Mouse (Mus musculus): ENCODE measurements around the gene Atf6b. TPM values are rescaled to one million over a fixed set of nuclear protein-coding genes. Genes with fewer than 3 reads are reported as not detected.

Atf6b gene
- total and polyA plus RNA-seq, 3 experiments, result 45.3 to 101 TPM; not detected in 1

DNA sequence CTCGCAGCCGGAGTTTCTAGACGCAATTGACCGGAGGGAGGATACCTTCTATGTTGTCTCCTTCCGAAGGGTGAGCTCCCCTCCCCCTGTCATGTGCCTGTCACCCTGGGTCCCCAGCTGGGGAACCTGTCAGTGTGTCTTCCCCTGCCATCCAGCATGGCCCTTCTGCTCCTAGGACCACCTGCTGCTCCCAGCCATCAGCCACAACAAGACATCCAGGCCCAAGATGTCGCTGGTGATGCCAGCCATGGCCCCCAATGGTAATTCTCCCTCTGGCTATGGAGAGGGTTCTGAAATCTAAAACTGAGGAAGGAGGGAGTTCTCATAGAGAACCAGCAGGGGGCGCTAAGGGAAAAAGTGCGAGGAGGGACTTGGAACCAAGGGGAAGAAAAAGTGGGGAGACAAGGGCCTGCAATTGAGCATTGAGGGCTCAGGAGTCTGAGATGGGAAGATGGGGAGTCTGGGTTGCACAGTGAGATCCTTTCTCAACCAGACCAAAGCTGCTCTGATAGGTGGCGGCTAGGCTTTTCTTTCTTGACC is 6.9 kb downstream of the Atf6b start:
- peak; percentile 79 for DNase-seq (ENCODE audit: low read depth, low spot score)

GRCm38 (mm10) chr17:34654392-34654791 is 7.4 kb downstream of the Atf6b start:
- H3K4me3 ChIP-seq (ENCODE audit: control insufficient read depth in 1 of 2, insufficient read depth in 1 of 2, low read depth in 2 of 2, low read length in 2 of 2), result no peak overlapping the region
- peaks cover 0 to 5% of the 10 kb centered on the region in 2 experiments; a peak in 1 of 4 replicates for H3K4me1 ChIP-seq (ENCODE audit: control insufficient read depth in 1 of 2, insufficient read depth in 2 of 2, low read length in 2 of 2)
- no peaks in the 10 kb centered on the region for H3K36me3 ChIP-seq (ENCODE audit: control insufficient read depth in 1 of 2, insufficient read depth in 2 of 2, low read length in 2 of 2)
- no peaks in the 10 kb centered on the region for H3K27me3 ChIP-seq (ENCODE audit: control insufficient read depth in 1 of 2, insufficient read depth in 2 of 2, low read length in 2 of 2)
- H3K79me2 ChIP-seq (ENCODE audit: control insufficient read depth, insufficient read depth, low read length, poor library complexity), result no peaks in the 10 kb centered on the region
- TF ChIP-seq ZC3H11A (IDR thresholded peaks at IDR 0.05; ENCODE audit: low read depth, low read length), result no peak
- TF ChIP-seq JUND (IDR thresholded peaks at IDR 0.05; ENCODE audit: low read depth, low read length), result no peak
- no peak for TF ChIP-seq NELFE (IDR thresholded peaks at IDR 0.05; ENCODE audit: low read depth, low read length)
- no peak for TF ChIP-seq USF2 (IDR thresholded peaks at IDR 0.05; ENCODE audit: borderline replicate concordance in 1 of 2, insufficient read depth in 1 of 2, low read depth in 1 of 2, low read length in 2 of 2)
- TF ChIP-seq E2F4 (IDR thresholded peaks at IDR 0.05; ENCODE audit: borderline replicate concordance, low read depth, low read length), result no peak
- TF ChIP-seq CTCF (IDR thresholded peaks at IDR 0.05 in 2 of 3, conservative IDR thresholded peaks at IDR 0.05 in 1 of 3; ENCODE audit: control insufficient read depth in 1 of 3, insufficient read depth in 1 of 3, low read depth in 2 of 3, low read length in 3 of 3, poor library complexity in 1 of 3, severe bottlenecking in 1 of 3), result no peak
- TF ChIP-seq GABPA (IDR thresholded peaks at IDR 0.05; ENCODE audit: low read depth, low read length), result no peak
- no peak for TF ChIP-seq CHD1 (IDR thresholded peaks at IDR 0.05; ENCODE audit: low read depth, low read length)
- TF ChIP-seq USF1 (IDR thresholded peaks at IDR 0.05; ENCODE audit: low read depth, low read length), result no peak
- TF ChIP-seq MXI1 (IDR thresholded peaks at IDR 0.05; ENCODE audit: low read depth, low read length), result no peak
- TF ChIP-seq MAX (IDR thresholded peaks at IDR 0.05; ENCODE audit: low read length), result no peak
- no peak for TF ChIP-seq ZMIZ1 (IDR thresholded peaks at IDR 0.05; ENCODE audit: low read depth, low read length)
- no peaks in the 10 kb centered on the region for H3K9me3 ChIP-seq (replicated peaks; ENCODE audit: insufficient read depth, low read length)
- no peak overlapping the region for H3K9ac ChIP-seq (ENCODE audit: control insufficient read depth, low read depth, low read length, poor library complexity, severe bottlenecking)
- no peak overlapping the region for H3K27ac ChIP-seq (ENCODE audit: control insufficient read depth, low read depth, low read length)
- no peak for DNase-seq (ENCODE audit: low read depth, low spot score)

More for the DNA sequence above, 6.9 kb downstream of the Atf6b start:
- Histone ChIP-seq H3K4me1 (ENCODE audit: control insufficient read depth in 1 of 2, insufficient read depth in 2 of 2, low read length in 2 of 2) (no peaks in the 10 kb centered on the region), H3K27me3 (ENCODE audit: control insufficient read depth in 1 of 2, insufficient read depth in 2 of 2, low read length in 2 of 2) (no peaks in the 10 kb centered on the region), H3K4me3 (ENCODE audit: control insufficient read depth in 1 of 2, insufficient read depth in 1 of 2, low read depth in 2 of 2, low read length in 2 of 2) (no peak overlapping the region), H3K9me3 (replicated peaks; ENCODE audit: insufficient read depth, low read length) (no peaks in the 10 kb centered on the region), H3K79me2 (ENCODE audit: control insufficient read depth, insufficient read depth, low read length, poor library complexity) (no peaks in the 10 kb centered on the region), H3K27ac (ENCODE audit: control insufficient read depth, low read depth, low read length) (no peak overlapping the region), H3K36me3 (ENCODE audit: control insufficient read depth in 1 of 2, insufficient read depth in 2 of 2, low read length in 2 of 2) (no peaks in the 10 kb centered on the region), H3K9ac (ENCODE audit: control insufficient read depth, low read depth, low read length, poor library complexity, severe bottlenecking) (no peak overlapping the region)
- TF ChIP-seq CTCF (IDR thresholded peaks at IDR 0.05 in 2 of 3, conservative IDR thresholded peaks at IDR 0.05 in 1 of 3; ENCODE audit: control insufficient read depth in 1 of 3, insufficient read depth in 1 of 3, low read depth in 2 of 3, low read length in 3 of 3, poor library complexity in 1 of 3, severe bottlenecking in 1 of 3) (peak; percentile 71 to 74 (median 71)), RAD21 (IDR thresholded peaks at IDR 0.05; ENCODE audit: low read depth, low read length) (peak; percentile 25), EP300 (IDR thresholded peaks at IDR 0.05; ENCODE audit: low read depth in 1 of 2, low read length in 2 of 2) (no peak), SMC3 (IDR thresholded peaks at IDR 0.05; ENCODE audit: low read depth, low read length) (peak; percentile 58)

Data from MEL (cell line).